Mouse (Mus musculus) embryonic facial prominence, embryonic 10.5 days (tissue): Measurements from ENCODE around the gene Wdr5. TPM values are rescaled to one million over a fixed set of nuclear protein-coding genes. Genes with fewer than 3 reads are reported as not detected.
"Not testable (repeated sequence)": the region's sequence is repeated elsewhere in the genome, so short reads cannot be mapped to it uniquely, and the experiment has no call there.

Experiments used
- DNase-seq: peaks from one replicate; pipeline ENCODE4 v3.0.0-alpha.2; 2017; ENCODE audit warnings: low spot score
- H3K27ac ChIP-seq: fragments of 300-500 bp; sonication (generic); replicated peaks from 2 replicates; pipeline ENCODE4 v1.5.1; 2016; ENCODE audit warnings: mild to moderate bottlenecking
- H3K27me3 ChIP-seq: fragments of 300-500 bp; sonication (generic); replicated peaks from 2 replicates; pipeline ENCODE4 v1.6.1; 2016; ENCODE audit warnings: low read depth, mild to moderate bottlenecking; ENCODE audit not compliant: poor library complexity, severe bottlenecking
- H3K36me3 ChIP-seq: fragments of 300-500 bp; sonication (generic); replicated peaks from 2 replicates; pipeline ENCODE4 v1.6.1; 2016; ENCODE audit warnings: mild to moderate bottlenecking, moderate library complexity
- H3K4me1 ChIP-seq: fragments of 300-500 bp; sonication (generic); 2 replicates; pipeline ENCODE4 v1.6.1; 2016
- H3K4me3 ChIP-seq: fragments of 300-500 bp; sonication (generic); 2 replicates; pipeline ENCODE4 v1.5.1; 2016; ENCODE audit warnings: mild to moderate bottlenecking, moderate library complexity
- H3K9me3 ChIP-seq: fragments of 300-500 bp; sonication (generic); 2 replicates; pipeline ENCODE4 v1.6.1; 2016; ENCODE audit warnings: mild to moderate bottlenecking
- WGBS: fragments of 180-500 bp; shearing (Covaris S2); methylation state at CpG from one replicate; pipeline ENCODE4 v1.1.7; 2016; 5-methylcytosine and 5-hydroxymethylcytosine counted together
- polyA plus RNA-seq: library from polyadenylated mRNA; unstranded; fragments of >200 nt; fragmentation: Nextera tagmentation; extraction: Ambion mirVana; gene quantifications from 2 replicates; pipeline ENCODE4 v1.2.1, GENCODE M21; 2016

Gene Wdr5
- polyA plus RNA-seq, 1 experiment from 2014 or later, result 81.5 TPM

DNA sequence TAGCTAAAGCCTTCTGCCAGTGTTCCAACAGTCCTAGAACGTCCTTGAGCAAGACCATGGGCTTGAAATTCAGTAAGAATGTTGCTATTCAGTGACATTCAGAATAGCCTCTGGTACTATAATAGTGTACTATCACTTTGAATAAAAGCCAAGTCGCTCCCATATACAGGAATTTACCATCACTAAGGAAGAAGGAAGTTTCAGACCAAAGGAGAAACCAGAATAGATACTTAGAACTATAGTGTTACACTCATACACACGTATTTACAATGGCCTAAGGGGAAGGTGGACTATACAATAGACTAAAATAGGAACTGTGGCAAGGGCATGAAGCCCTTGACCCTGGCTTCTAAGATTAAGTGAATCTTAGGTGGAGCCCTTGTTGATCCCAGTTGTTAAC, 30.6 kb downstream of the Wdr5 start:
- Histone ChIP-seq H3K4me1 (peaks cover 11% of the 10 kb centered on the region), H3K9me3 (peaks cover 11% of the 10 kb centered on the region; the same call in 1 of the 2 replicates)
- not testable (repeated sequence) for H3K4me3 ChIP-seq, H3K36me3 ChIP-seq, H3K27me3 ChIP-seq, H3K27ac ChIP-seq, DNase-seq
- 79% methylated on average over 3 of the region's 3 CpGs for WGBS

- H3K4me3 ChIP-seq, H3K4me1 ChIP-seq, DNase-seq, H3K27ac ChIP-seq, H3K27me3 ChIP-seq, H3K36me3 ChIP-seq: not testable (repeated sequence)
- WGBS, result 95% methylated on average over 8 of the region's 8 CpGs
- H3K9me3 ChIP-seq, result peaks cover 11% of the 10 kb centered on the region; the same call in 1 of the 2 replicates
Observed at GRCm38 (mm10) chr2:27546041-27546440, 31.1 kb downstream of the Wdr5 start.

- H3K27me3 ChIP-seq, result no peaks in the 10 kb centered on the region
- no peak for DNase-seq
- peaks cover 11% of the 10 kb centered on the region; the same call in 1 of the 2 replicates for H3K9me3 ChIP-seq
- peaks cover 9% of the 10 kb centered on the region; the same call in 1 of the 2 replicates for H3K36me3 ChIP-seq
- no peak overlapping the region for H3K27ac ChIP-seq
- H3K4me1 ChIP-seq, result no peaks in the 10 kb centered on the region
- 47% methylated on average over 1 of the region's 1 CpGs for WGBS
- H3K4me3 ChIP-seq, result no peak overlapping the region
Observed at GRCm38 (mm10) chr2:27547326-27547725, 32.4 kb downstream of the Wdr5 start.

- Histone ChIP-seq H3K27ac (no peak overlapping the region), H3K36me3 (peaks cover 9% of the 10 kb centered on the region; the same call in 1 of the 2 replicates), H3K4me3 (no peak overlapping the region), H3K27me3 (no peaks in the 10 kb centered on the region), H3K4me1 (peaks cover 3% of the 10 kb centered on the region), H3K9me3 (peaks cover 11% of the 10 kb centered on the region; the same call in 1 of the 2 replicates)
- no peak for DNase-seq
- 93% methylated on average over 2 of the region's 2 CpGs for WGBS
Observed at GRCm38 (mm10) chr2:27547986-27548385, 33.0 kb downstream of the Wdr5 start.

DNA sequence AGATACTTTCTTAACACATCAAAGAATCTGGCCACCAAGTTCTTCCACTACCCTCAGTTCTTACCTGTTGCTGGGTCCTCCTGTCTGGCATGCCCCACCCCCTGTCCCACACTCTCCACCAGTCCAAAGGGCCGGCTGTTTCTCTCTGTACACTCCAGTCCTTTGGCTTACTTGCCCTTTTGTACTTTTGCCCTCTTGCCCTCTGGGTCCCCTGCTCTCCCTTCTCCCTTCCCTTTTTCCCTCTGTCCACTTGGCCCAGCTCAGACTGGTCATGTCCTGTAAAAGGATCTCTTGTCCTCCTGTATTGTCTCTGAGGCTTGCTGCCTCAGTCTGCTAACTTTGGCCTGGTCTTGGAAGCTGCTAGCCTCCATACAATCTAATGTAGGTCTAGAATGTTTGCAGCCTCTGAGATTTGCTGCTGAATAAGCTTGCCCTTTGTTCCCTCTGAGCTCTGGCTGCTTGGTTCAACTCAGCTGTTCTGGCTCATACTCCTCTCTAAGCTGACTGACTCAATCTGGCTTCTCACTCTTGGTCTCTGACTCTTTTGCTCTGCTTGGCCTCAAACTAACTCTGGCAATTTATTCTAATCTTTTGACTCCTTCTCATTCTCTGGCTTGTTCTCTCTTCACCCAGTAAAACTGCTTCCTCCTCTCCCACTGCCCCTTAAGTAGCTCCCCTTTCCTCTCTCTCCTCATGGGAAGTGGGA, 33.9 kb downstream of the Wdr5 start:
- Histone ChIP-seq H3K36me3 (peaks cover 3% of the 10 kb centered on the region; the same call in 1 of the 2 replicates), H3K4me3 (no peak overlapping the region), H3K4me1 (peaks cover 8% of the 10 kb centered on the region), H3K27ac (no peak overlapping the region), H3K27me3 (no peaks in the 10 kb centered on the region), H3K9me3 (peaks cover 11% of the 10 kb centered on the region; the same call in 1 of the 2 replicates)
- no peak for DNase-seq
- WGBS, result 71% methylated on average over 1 of the region's 1 CpGs

- DNase-seq, result peak; percentile 77
- no peaks in the 10 kb centered on the region for H3K36me3 ChIP-seq
- 22% methylated on average over 7 of the region's 7 CpGs for WGBS
- no peak overlapping the region for H3K4me3 ChIP-seq
- H3K4me1 ChIP-seq, result peaks cover 21% of the 10 kb centered on the region
- no peak overlapping the region; the same call in 1 of the 2 replicates for H3K27ac ChIP-seq
- no peaks in the 10 kb centered on the region for H3K27me3 ChIP-seq
- no peaks in the 10 kb centered on the region for H3K9me3 ChIP-seq
Observed at GRCm38 (mm10) chr2:27552620-27553287, 37.8 kb downstream of the Wdr5 start.

DNA sequence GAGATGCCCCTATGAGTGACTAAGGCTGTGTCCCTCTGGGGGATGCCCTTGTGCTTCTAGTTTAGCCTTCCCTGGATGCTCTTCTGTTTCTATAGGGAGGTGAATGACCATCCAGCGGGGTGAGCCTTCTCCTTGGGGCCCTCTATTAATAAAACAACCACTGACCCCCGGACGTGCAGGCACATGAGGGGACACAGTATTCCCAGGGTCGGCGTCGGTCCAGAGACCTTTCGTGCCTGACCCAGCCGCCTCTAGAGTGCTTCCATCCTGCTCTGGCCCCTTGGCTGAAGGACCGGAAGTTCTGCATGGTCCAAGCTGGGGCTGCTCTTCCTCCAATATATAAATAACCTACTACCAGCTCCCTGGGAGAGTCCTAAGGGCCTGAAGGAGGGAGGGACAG, 39.4 kb downstream of the Wdr5 start:
- Histone ChIP-seq H3K4me3 (no peak overlapping the region), H3K27ac (peak overlapping the region; percentile 8), H3K9me3 (no peaks in the 10 kb centered on the region), H3K4me1 (peaks cover 23% of the 10 kb centered on the region), H3K27me3 (no peaks in the 10 kb centered on the region), H3K36me3 (no peaks in the 10 kb centered on the region)
- no peak for DNase-seq
- 78% methylated on average over 9 of the region's 9 CpGs for WGBS

DNA sequence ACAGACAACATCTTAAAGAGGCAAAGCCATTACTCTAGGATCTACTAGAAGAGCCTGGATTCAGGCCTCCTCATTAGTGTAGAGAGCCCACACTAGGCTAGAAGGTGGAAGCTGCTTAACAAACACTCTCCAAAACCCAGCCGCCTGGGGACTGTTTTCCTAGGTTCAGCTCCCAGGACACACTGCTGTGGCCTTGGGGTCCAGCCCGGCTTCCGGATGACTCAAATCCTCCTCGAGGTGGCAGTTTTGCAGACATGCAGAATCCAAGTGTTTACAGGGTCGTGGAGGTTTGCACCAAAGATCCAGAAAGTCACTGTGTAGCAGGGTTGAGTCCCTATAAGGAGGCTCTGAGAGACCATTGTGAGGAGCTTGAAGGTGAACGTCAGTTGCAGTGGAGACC, 42.0 kb downstream of the Wdr5 start:
- 84% methylated on average over 6 of the region's 6 CpGs for WGBS
- Histone ChIP-seq H3K4me1 (peaks cover 27% of the 10 kb centered on the region), H3K27ac (peak overlapping the region; percentile 3; the same call in 1 of the 2 replicates)

DNA sequence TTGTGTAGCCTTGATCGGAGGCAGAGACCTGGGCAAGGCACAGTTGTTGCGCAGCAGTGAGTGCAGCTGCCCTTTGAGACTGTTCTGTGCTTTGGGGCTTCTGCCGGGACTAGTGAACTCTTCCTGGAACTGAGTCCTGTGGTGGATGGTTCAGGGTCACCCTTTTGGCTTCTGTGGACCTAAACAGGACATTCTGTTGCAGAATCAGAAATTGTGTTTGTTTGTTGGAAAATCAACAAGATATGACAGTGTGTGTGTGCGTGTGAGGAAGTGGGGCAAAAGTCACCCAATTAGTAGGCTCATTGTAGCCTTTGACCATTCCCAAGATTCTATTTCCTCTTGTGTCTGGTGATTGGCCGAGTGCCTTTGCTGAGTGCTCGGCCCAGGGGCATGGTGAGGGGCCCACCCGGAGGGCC, 45.8 kb downstream of the Wdr5 start:
- Histone ChIP-seq H3K27ac (no peak overlapping the region), H3K36me3 (no peaks in the 10 kb centered on the region), H3K9me3 (no peaks in the 10 kb centered on the region), H3K27me3 (0 out of 2 replicates have a peak, but pooled peaks cover 3% of the 10 kb centered on the region), H3K4me3 (no peak overlapping the region), H3K4me1 (peaks cover 38% of the 10 kb centered on the region)
- no peak for DNase-seq
- 80% methylated on average over 7 of the region's 7 CpGs for WGBS

More for the DNA sequence above, 42.0 kb downstream of the Wdr5 start:
- H3K4me3 ChIP-seq, result no peak overlapping the region
- DNase-seq, result no peak
- H3K9me3 ChIP-seq, result no peaks in the 10 kb centered on the region
- H3K36me3 ChIP-seq, result no peaks in the 10 kb centered on the region
- no peaks in the 10 kb centered on the region for H3K27me3 ChIP-seq

GRCm38 (mm10) chr2:27561159-27561558, 46.2 kb downstream of the Wdr5 start:
- no peaks in the 10 kb centered on the region for H3K9me3 ChIP-seq
- 79% methylated on average over 1 of the region's 1 CpGs for WGBS
- no peak overlapping the region for H3K4me3 ChIP-seq
- no peak overlapping the region for H3K27ac ChIP-seq
- no peaks in the 10 kb centered on the region for H3K36me3 ChIP-seq
- H3K27me3 ChIP-seq, result 0 out of 2 replicates have a peak, but pooled peaks cover 3% of the 10 kb centered on the region
- peaks cover 38% of the 10 kb centered on the region for H3K4me1 ChIP-seq
- DNase-seq, result no peak

DNA sequence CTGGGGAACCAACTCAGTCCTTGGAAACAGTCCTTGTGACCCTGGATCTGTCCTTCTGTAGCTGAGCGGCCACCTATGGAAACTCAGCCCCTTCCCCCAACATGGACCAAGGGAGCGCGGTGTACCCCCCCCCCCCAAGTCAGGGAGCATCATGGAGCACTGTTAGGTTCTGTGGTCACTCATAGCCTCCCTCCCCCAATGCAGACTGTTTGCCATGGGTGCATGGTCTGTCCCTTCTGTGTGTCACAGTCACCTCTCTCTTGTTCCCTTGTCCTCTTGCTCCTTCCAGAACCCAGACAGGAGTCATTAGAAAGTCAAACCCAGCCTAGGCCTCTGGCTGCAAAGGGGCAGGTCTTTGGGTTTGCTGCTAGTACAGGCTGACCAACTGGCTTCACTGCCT, 46.9 kb downstream of the Wdr5 start:
- Histone ChIP-seq H3K4me3 (no peak overlapping the region), H3K27ac (no peak overlapping the region), H3K36me3 (no peaks in the 10 kb centered on the region), H3K9me3 (no peaks in the 10 kb centered on the region), H3K27me3 (0 out of 2 replicates have a peak, but pooled peaks cover 3% of the 10 kb centered on the region), H3K4me1 (peaks cover 38% of the 10 kb centered on the region)
- no peak for DNase-seq
- WGBS, result 94% methylated on average over 3 of the region's 3 CpGs

DNA sequence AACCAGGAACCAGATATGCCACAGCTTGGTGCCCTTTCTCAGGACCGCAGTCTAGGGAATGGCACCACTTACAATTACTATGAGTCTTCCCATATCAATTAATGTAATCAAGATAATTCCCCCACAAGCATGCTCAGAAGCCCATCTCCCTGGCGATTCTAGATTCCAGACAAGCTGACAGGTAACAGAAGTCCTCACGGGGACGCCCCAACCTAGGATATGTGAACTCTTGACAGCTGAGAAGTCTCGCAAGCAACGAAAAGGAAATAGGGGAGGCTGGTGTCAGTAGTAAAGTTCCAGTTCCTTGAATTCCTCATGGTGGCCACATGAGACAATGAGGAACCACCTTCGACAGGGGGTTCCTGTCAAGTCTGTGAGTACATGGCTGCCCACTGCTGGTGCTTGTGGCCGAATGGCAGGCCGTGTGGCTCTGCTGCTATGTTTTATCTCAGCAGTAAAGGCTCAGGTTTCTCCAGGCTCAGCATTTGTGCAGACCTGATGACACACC, 48.7 kb downstream of the Wdr5 start:
- no peak overlapping the region for H3K4me3 ChIP-seq
- H3K36me3 ChIP-seq, result no peaks in the 10 kb centered on the region
- DNase-seq, result no peak
- 0 out of 2 replicates have a peak, but pooled peaks cover 3% of the 10 kb centered on the region for H3K27me3 ChIP-seq
- peaks cover 40% of the 10 kb centered on the region for H3K4me1 ChIP-seq
- no peaks in the 10 kb centered on the region for H3K9me3 ChIP-seq
- WGBS, result 78% methylated on average over 9 of the region's 9 CpGs
- no peak overlapping the region for H3K27ac ChIP-seq
